Mouse (Mus musculus): ENCODE results near the gene Arid3a.

- peak; percentile 79 for TF ChIP-seq EP300 (IDR thresholded peaks at IDR 0.05; ENCODE audit: insufficient read depth, low read depth, low read length)
- TF ChIP-seq CTCF (IDR thresholded peaks at IDR 0.05; ENCODE audit: low read depth, low read length), result no peak
These were observed 29.9 kb downstream of the Arid3a start for GRCm38 (mm10) chr10:79956643-79957154.
